Comparison of ENCODE assay signal across 15 mouse cellular contexts in the genomic region with DNA sequence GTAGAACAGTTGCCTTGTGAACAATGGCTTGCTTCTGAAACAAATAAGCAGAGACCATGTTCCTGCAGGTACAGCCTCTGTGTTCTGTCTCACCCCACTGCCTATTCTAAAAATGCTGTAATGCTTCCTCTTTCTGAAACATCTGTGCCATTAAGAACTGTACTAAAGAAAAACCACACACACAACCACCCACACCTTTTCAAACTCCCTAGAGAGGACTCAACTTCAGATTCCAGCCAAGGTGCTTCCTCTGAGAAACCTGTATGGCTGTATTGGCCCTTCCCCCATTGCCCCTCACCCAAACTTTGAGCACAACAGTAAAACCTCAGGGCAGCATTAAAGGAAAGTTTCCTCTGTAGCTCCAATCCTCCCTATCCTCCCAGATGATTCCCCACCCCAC. TPM values are rescaled to one million over a fixed set of nuclear protein-coding genes. Genes with fewer than 3 reads are reported as not detected.
"Had no signal": no experiment of that assay in that cellular context is flagged by ENCODE, and none has a peak within 500 bp of the region (broad histone marks: within the 10 kb centered on the region; RNA-seq: fewer than 3 reads in every experiment).

No protein-coding gene starts in this region.

- DNase-seq: kidney, adult 11 months; kidney, adult 9 months; kidney, postnatal 36 days; layer of hippocampus, adult 9-11 months; layer of hippocampus, postnatal 36 days; lung, embryonic 14.5 days; lung, postnatal 10 days; right cerebral cortex, postnatal 14 days; thymus, postnatal 4 days had no signal

- H3K4me1 ChIP-seq: midbrain, embryonic 12.5 days had no signal

- H3K27ac ChIP-seq: kidney, postnatal 0 days; limb, embryonic 15.5 days; liver, embryonic 14.5 days; midbrain, embryonic 12.5 days; neural tube, embryonic 13.5 days had no signal

- H3K27me3 ChIP-seq: limb, embryonic 15.5 days; midbrain, embryonic 12.5 days; neural tube, embryonic 13.5 days had no signal

- H3K4me3 ChIP-seq: limb, embryonic 15.5 days; midbrain, embryonic 12.5 days; neural tube, embryonic 13.5 days had no signal

RNA-seq across cellular contexts. Expression of gene Bend5, which starts 15.0 kb away (rescaled TPM):
- total RNA-seq: megakaryocyte-erythroid progenitor cell, adult 5-6 weeks had no signal
